Mouse (Mus musculus) left cerebral cortex, postnatal 10 days (tissue): ENCODE measurements at regions not wholly inside any gene's neighbourhood (a gene's known extent, or its start where the extent isn't known, plus 50 kb on each side); places are given as distances from the start of the nearest gene placed in this dataset.
"Not testable (repeated sequence)": the region's sequence is repeated elsewhere in the genome, so short reads cannot be mapped to it uniquely, and the experiment has no call there.

Source experiments
- DNase-seq, 2 experiments: peaks; one replicate each; pipeline ENCODE4 v3.0.0; 2021 to 2022; ENCODE audit warnings: low spot score in 2 of 2, mixed read lengths in 1 of 2; ENCODE audit errors: extremely low spot score in 1 of 2
- intact Hi-C: fragments of 180-260 bp; cut with DNase I; formaldehyde crosslinking; loops from one replicate; pipeline ENCODE4 v1.15.1; 2025

DNA sequence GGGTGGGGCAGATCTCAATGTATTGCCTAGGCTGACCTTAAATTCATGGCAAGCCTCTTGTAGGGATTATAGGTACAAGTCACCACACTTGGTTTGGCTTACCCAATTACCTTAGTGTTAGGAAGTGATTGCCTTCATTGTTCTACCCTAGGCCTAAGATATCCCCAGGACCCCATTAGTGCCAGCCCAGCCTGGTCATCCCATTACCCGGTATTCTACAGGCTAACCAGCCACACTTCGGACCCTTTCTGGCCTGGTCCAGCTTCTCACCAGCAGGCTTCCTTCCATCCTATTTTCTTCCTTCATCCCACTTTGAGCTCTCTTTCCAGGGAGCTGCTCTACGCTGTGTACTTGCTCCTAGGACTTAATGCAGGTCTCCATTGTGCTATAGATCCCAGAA lies 59.5 kb downstream of the Tex35 start:
- no peak for DNase-seq
- intact Hi-C loops, result no loop called here

DNA sequence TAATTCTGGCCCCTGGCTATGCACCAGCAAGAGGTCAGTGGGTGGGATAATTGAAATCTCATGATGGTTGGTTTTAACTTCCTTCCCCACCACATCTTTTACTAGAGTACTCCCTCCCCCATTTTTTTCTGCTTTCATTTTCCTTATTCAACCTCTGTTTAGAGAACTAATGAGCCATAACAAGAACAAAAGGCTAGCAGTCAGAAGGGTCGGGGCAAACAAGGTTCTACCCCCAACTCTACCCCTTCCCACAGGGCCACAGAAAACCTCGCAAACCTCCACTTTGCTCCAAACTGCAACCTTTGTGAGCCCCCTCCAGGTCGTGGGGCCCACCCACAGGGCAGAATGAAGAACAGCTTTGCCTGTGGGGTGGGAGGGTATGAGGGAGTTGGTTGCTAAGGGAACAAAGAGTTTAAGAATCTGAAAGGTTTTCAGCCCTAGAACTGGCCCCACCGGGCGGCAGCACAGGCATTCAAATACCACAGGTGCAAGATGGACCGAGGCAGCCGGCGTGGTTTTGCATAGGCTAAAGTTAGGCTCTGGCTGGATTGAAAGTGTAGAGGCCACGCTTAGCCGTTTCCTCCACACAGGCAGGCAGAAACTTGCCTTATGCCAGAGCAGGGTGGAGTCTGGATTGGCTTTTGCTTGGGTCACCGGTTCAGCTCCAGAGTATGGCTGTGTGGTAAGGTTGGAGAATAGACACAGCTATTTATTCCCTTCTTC lies 60.1 kb downstream of the Tex35 start:
- no peak for DNase-seq
- intact Hi-C loops, result no loop called here

DNA sequence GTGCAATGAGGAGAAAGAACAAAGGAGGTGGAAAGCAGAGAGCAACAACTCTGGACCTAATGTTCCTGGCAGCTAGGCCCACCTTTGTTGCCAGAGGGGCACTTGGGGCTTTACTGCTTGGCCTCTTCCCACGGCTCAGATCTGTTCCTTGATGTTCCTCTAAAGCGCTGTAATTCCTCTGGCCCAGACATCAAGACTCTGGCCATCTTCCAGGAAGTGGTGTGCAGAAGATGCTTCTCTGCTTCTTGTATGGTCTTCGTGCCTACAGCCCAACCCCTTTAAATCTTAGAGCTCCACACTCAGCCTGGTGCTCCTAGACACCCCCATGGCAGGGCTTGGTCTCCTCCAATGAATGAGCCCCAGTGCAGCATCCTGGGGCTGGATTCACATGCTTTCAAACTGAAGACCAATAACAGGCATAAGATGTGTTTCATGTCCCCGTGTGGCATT lies 60.7 kb downstream of the Tex35 start:
- DNase-seq, result peak; percentile 54 to 58
- intact Hi-C loops, result no loop called here

DNA sequence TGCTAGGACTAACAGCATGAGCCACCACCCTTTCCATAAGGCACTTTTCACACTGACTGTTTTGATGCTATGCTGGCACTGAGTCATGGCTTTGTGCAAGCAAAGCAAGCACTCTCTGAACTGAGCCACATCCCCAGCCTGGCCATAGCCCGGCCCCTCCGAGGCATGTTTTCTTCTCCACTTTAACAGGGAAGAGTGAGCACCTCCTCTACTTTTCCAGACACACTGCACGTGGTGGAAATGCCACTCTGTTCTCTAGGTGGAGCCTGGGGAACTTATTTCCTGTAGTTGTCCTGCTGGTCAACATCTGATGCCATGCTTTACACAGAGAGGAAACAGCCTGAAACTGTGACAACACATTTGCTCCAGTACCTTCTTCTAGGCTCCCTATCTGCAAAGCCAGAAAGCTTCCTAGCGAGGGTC lies 61.7 kb downstream of the Tex35 start:
- intact Hi-C loops, result no loop called here
- DNase-seq, result no peak

DNA sequence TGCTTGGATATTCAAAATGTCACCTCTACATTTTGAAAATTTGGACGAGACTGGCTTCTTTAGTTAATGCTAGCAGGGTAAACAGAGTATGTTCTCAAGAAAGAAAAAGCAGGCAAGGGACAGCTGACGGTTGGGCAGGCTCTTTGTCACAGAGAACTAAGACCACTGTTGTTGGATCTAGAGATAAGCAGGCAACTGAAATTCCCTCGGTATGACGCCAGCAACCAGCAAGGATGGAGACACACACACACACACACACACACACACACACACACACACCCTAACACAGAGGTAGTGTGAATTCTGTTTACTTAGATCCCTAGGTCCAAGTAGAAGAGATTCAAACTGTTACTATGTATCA lies 68.7 kb downstream of the Tex35 start:
- no peak for DNase-seq
- intact Hi-C loops, result no loop called here

DNA sequence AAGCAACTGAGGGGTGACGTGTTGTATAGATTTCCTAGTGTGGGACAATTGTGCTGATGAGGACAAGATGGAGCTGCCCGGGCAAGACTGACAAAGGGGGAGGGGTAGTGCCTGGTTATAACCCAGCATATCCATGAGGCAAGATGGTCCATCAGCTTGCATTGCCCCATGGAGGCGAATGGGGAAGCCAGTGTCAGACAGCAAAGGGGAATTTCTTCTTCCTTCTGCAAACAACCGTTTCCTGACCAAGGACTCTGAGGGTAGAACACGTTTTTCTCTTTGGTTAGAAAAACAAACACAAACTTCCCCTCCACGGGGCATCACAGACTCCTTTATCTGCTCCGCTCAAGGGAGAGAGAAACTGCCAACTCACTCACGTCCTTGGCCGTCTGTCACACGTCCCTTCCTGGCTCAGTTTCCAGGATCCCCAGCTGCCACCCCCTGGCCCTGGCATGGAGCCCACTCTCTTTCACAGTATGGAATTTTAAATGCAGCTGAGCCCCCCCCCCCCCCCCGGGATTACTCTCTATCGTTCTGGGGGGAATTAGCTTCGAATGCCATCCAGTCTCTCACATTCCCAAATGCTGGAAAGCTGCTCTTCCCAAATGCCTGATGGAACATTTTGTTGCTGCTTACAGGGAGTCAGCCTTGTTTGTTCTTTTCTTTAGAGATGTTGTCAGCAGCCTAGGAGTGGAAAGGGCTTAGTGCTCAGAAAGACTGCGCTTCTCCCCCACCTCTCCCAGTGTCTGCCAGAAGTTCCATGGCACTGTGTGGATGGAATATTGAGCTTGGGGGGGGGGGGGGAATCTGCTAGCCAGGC lies 69.3 kb downstream of the Tex35 start:
- DNase-seq, result peak; percentile 73 to 87
- intact Hi-C loops, result no loop called here

DNA sequence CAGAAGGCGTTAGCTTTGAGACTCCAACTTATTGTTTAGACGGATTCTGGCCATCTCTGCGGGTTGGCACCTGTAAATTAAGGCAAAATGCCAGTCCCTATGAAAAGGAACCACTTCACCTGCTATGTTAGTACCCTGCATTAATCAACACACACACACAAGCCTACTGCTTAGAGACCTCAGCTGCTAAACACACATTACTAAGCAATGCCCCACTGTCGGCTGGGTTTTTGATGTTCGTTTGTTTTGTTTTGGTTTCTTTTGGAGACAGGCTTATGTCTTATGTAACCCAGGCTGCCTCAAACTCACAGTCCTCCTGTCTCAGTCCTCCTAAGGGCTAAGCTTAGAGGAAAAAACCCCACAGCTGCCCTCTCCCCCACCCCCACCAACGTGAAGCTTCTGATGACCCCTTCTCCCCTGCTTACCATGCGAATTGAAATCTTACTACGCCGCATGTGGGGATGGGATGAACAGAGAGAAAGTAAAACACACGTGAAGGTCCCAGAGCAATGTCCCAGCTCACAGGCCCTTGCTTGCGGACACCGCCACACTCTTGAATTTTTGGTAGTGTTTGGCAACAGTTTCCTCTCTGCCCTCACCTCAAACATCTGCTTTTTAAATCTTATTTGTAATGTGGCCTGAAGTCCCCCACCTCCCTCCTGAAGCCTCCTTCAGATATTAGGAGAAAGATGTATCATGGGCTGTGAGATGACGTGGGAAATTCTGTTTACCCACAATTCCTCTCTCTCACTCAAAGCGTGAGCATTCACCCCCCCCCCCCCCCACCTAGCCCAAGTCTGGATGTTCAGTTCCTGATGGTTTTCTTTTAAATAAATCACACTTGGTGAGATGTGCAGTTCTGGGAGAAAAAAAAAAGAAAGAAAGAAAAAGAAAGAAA lies 70.1 kb downstream of the Tex35 start:
- intact Hi-C loops, result no loop called here
- DNase-seq, result no peak

DNA sequence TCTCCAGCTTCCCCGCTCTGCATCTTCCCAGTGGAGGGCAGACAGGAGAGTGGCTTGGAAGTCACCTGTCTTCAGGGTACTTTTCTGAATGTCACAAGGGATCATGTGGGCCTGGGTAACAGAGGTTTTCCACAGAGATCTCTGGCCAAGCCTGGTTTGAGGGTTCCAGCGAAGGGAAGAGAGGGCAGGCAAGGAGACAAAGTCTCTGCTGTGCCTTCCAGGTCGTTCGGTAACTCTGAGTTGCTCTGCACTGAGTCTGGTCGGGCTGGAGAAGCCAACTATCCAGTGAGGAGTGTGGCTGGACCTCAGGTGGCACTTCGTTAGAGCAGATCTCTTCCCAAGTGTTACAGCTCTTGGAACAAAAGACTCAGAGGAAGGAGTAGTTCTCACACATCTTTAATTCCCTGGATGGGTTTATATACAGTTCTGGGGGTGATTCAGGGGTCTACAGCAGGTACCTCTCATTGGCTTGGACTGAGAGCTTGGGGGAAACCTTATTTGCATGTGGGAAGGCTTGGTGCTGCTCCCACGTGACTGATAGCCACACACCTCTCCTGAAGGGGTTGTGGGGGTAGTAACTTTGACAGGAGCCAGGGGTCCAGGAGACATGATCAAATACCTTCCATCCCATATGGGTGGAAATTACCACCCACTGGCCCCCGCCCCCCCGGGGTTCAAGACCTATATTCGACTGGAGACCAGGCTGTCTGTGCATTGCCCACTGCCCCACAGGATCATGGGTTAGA lies 71.1 kb downstream of the Tex35 start:
- DNase-seq, result no peak
- intact Hi-C loops, result no loop called here

DNA sequence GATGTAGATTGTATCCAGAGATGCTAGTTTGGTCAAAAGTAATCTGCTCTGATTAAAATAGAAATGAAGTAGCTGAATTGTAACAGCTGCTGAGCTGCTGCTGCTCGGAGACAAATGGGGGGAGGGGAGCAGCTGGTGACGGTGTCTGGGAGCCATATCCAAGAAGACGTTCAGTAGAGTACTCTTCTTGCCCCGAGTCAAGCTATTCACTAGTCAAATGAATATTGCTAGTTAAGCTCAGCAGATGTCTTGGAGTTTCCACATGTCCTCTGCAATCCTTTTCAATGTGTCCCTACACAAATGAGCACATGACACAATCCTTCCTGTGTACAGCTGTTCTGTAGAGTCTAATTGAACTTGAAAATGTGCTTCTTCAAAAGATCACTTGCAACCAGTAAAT lies 71.7 kb downstream of the Tex35 start:
- no peak for DNase-seq
- intact Hi-C loops, result no loop called here

DNA sequence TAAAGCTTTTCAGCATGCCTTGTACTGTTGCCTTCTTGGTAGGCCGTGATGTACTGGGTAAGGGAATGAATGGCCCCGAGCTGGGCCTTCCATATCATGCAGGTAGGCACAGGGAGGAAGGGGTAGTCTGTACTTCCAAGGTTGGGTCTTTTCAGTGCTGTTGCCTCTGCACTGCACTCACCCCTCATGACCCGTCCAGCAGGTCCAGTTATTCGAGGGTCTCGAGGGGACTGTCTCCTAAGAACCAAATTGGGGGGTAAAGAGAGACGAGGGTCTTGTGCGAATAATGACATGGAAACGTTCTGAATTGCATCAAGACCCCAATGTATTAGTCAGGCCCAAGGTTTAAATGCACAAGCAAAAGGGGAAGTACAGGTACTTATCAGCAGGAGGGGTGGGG lies 73.3 kb downstream of the Tex35 start:
- intact Hi-C loops, DNase-seq: not testable (repeated sequence)

DNA sequence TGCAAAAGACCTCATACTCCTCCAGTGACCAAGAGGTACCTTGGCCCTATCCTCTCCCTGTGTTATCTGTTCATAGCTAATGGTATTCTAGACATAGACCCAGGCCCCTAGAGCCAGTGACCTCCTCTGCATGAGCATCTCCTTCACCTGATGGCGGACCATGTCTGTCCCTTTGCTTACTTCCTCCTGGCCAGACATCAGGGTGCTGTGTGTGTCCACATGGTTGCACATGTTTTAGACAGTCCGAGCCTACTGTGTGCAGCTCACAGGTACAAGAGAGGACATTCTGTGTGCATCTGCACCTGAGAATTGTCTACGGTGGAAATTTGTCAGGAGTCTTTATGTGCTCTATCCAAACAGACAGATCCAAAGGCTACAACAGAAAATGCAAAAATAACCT lies 79.8 kb downstream of the Tex35 start:
- DNase-seq, result no peak
- intact Hi-C loops, result no loop called here

DNA sequence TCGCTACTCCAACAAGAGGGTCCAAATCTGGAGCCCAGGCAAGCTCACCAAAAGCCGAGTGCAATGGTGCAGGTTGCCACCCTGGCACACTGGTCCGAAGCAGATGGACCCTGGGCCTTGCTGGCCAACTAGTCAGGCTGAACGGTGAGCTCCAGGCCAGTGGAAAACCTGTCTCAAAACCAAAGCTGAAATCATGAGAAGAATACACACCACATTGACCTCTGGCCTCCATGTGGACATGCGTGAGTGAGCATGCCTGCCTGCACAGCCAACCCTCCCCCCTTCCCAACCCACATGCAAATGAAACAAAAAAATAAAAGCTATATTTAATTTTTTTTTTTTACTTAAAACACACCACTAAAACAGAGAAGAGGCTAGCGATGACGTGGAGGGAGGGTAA lies 80.8 kb downstream of the Tex35 start:
- DNase-seq, result no peak
- intact Hi-C loops, result no loop called here

DNA sequence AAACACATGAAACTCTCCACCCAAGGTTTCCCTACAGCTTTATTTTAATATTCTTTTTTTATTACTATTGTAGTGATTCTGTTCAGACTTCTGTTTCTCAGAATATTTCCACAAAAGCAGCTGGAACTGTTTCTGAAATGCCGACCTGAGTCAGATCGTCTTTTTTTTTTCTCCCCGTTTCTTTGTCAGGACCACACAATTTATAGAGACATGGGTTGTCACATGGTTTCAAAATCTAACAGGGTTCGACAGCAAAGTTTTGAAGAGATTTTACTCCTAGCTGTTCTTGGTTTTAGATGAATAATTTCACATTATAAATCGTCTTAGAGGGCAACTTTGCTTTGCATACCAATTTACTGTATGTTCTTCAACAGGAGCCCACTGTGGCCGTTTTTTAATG lies 84.0 kb upstream of the Ralgps2 start:
- intact Hi-C loops, result no loop called here
- DNase-seq, result no peak

DNA sequence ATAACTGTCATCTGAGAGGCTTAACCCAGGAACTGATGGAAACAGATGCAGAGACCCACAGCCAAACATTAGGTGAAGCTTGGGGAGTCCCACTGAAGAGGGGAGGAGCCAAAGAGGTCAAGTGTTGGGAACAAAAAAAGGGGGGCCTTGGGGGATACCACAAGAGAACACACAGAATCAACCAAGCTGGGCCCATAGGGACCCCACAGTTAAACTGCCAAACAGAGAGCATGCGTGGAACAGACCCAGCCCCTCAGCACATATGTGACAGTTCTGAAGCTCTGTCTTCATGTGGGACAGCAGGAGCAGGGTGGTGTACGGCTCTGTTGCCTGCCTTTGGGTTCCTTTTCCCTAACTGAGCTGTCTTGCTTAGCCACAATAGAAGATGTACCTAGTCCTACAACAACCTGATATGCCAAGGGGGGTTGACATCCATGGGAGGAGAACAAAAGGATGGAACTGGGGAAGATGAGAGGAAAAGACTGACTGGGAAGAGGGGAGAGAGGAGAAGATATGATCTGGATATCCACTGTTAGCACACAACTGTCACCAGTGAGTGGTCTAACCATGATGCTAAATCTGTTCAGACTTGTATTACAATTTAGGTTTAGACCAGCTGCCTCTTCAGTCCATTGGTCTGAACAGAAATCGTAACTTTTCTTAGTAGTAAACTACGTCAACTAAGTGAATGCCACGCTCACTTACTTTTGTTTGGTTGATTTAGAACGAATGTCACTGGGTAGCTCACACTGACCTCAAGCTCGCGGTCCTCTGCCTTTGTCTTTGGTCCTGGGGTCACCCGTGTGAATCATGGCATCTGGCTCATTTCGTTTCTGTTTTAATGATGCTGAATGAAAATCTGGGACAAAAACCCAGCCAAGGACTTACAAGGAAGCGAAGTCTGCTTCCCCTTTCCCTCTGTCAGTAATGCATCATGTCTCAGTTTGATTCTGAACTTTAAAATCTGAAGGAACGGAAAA lies 83.3 kb upstream of the Ralgps2 start:
- DNase-seq, result no peak
- intact Hi-C loops, result no loop called here

DNA sequence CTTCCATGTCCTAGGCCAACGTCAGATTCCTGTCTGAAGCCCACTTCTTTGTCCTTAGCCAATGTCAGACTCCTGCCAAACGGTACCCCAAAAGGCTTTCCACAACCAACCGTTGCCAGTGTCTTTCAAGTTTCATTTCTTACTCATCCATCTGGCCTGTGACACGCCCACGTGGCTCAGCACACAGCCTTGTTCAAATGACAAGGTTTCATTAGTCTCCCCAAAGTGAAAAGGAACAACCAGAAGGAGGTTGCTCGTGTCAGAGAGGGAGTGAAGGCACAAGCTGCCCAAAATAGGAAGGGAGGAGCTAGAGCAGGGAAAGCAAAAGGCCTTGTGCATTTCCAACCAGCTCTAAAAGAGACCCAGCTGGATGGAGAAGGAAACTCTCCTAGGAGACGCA lies 80.5 kb upstream of the Ralgps2 start:
- intact Hi-C loops, result no loop called here
- DNase-seq, result no peak

DNA sequence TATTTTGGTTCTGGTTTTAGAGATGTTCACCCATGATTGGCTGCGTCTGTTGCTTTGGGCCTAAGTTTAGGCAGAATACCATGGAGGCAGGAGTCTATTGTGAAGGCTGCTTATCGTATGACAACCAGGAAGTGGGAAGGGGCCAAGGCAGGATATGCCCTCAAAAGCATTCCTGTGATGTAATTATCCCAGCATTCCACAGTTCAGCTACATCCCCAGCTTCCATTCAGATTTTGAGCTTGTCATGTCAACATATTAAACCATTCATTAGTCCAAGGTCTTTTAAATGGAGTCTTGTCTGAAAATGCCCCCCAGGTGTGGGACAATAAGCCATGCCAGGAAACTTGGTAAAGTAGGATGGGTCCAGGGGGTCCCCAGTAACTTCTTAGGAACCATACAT lies 79.3 kb upstream of the Ralgps2 start:
- no peak for DNase-seq
- intact Hi-C loops, result no loop called here

DNA sequence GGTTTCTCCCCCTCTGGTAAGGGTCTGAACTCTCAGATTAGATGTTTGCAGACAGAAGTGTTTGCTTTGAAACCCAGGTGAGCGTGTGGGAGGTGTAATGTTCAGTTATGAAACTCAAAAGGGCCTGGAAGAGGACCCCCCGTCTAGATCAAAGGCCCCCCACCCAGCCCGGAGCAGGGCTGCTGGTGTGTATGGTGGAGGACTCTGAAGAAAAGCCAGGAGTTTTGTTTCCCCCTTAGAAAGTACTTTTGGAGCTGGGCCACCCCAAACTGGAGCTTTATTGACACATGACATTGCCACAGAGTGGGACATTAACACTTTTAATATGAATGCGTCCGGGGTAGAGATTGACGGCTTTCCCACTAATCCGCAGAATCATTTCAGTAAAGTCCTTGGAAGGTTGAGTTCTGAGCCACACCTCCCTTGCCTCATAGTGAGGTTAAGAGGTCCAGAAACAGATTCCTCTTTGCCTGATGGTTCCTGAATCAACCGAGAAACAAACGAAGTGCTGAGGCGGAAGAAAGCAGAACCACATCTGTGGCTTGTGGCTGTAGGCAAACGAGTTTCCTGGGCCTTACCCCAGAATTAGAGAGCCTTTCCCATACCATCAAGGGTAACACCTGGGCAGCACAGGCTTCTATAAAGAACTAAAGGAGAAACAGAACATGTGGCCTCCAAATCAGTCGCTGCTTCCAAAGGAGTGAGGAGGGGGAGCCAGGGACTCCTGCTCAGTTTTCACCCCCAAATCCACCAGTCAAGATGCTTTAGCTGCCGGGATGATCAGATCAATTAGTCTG lies 78.0 kb upstream of the Ralgps2 start:
- intact Hi-C loops, result no loop called here
- DNase-seq, result no peak
